Mouse (Mus musculus): ENCODE measurements around the gene Acadvl.

Gene Acadvl

GRCm38 (mm10) chr11:70014880-70015558 is at the start of gene Acadvl:
Gene Acadvl (minus strand): TSS chr11:70015411.
- DNase-seq, result peak; percentile 90 to 94

- DNase-seq, result no peak
Observed at GRCm38 (mm10) chr11:70063053-70063452, 47.8 kb upstream of the Acadvl start.

- no peak for DNase-seq
Observed at GRCm38 (mm10) chr11:70059930-70060329, 44.7 kb upstream of the Acadvl start.

GRCm38 (mm10) chr11:70057805-70058204 is 42.6 kb upstream of the Acadvl start:
- DNase-seq, result peak in 1 of 2 experiments; percentile 44

- DNase-seq, result peak; percentile 82 to 84
Observed at GRCm38 (mm10) chr11:70055618-70056214, 40.5 kb upstream of the Acadvl start.

GRCm38 (mm10) chr11:70053898-70054570 is 38.8 kb upstream of the Acadvl start, which contains the start of gene Asgr1:
Gene Asgr1 (plus strand): TSS chr11:70054085.
- DNase-seq, result peak in 1 of 2 experiments; percentile 31

GRCm38 (mm10) chr11:70053156-70053555 is 37.9 kb upstream of the Acadvl start:
- no peak for DNase-seq

- no peak for DNase-seq
Observed at GRCm38 (mm10) chr11:70049816-70050215, 34.6 kb upstream of the Acadvl start.

- DNase-seq, result no peak
Observed at GRCm38 (mm10) chr11:70049366-70049765, 34.2 kb upstream of the Acadvl start.

GRCm38 (mm10) chr11:70045435-70045834 is 30.2 kb upstream of the Acadvl start:
- no peak for DNase-seq

GRCm38 (mm10) chr11:70043665-70044064 is 28.5 kb upstream of the Acadvl start:
- DNase-seq, result no peak

- no peak for DNase-seq
Observed at GRCm38 (mm10) chr11:70042309-70043085, 27.3 kb upstream of the Acadvl start.

GRCm38 (mm10) chr11:70040184-70040583 is 25.0 kb upstream of the Acadvl start:
- no peak for DNase-seq

GRCm38 (mm10) chr11:70039631-70040030 is 24.4 kb upstream of the Acadvl start:
- DNase-seq, result no peak

GRCm38 (mm10) chr11:70038174-70038573 is 23.0 kb upstream of the Acadvl start:
- no peak for DNase-seq

- DNase-seq, result no peak
Observed at GRCm38 (mm10) chr11:70031321-70031670, 16.1 kb upstream of the Acadvl start.

- DNase-seq, result no peak
Observed at GRCm38 (mm10) chr11:70030651-70031320, 15.6 kb upstream of the Acadvl start.

GRCm38 (mm10) chr11:70029829-70030550 is 14.8 kb upstream of the Acadvl start:
- DNase-seq, result no peak

- DNase-seq, result peak; percentile 82 to 87
Observed at GRCm38 (mm10) chr11:70029130-70029801, 14.1 kb upstream of the Acadvl start.

- DNase-seq, result no peak
Observed at GRCm38 (mm10) chr11:70028401-70029129, 13.4 kb upstream of the Acadvl start.

- DNase-seq, result peak; percentile 42 to 61
Observed at GRCm38 (mm10) chr11:70027397-70027796, 12.2 kb upstream of the Acadvl start.

All from kidney, postnatal 4 days (tissue).